38 mouse cellular contexts compared by ENCODE assay signal in the genomic region with DNA sequence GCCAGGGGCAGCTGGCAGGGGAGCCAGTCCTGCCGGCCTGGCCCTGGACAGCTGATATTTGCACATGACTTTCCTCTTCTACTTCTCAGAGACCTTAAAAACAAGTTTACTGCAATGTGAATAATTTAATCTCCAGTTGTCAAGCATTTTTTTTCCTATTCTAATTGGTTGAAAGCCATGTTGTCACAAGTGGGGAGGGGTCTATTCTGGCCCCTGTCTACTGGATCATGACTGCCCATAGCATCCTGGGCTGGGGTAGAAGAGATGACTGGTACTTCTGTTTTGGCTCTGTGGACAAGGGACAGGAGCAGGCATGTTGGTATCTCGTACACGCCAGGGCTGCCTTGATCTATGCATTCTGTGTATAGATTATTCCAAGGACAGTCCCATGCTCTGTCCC. TPM values are rescaled to one million over a fixed set of nuclear protein-coding genes. Genes with fewer than 3 reads are reported as not detected.
DNase-seq lines count a peak whose midpoint lies in the region; ATAC-seq and TF ChIP-seq lines count a peak whose summit lies in the region.
"Had no signal": no experiment of that assay in that cellular context is flagged by ENCODE, and none has a peak within 500 bp of the region (broad histone marks: within the 10 kb centered on the region; RNA-seq: fewer than 3 reads in every experiment).

No protein-coding gene starts in this region.

- H3K4me3 ChIP-seq in forebrain, postnatal 0 days (ENCODE audit: low read depth, low read length): no peak overlapping the region
- H3K4me3 ChIP-seq in forebrain, embryonic 11.5 days (ENCODE audit: low read depth, low read length): no peak overlapping the region
- H3K4me3 ChIP-seq in liver, embryonic 12.5 days: no peak overlapping the region
- H3K4me3 ChIP-seq in liver, embryonic 11.5 days (ENCODE audit: low read depth, low read length): no peak overlapping the region
- no peak overlapping the region for H3K4me3 ChIP-seq in neural tube, embryonic 13.5 days
- no peak overlapping the region for H3K4me3 ChIP-seq in midbrain, postnatal 0 days (ENCODE audit: low read depth, low read length)
- H3K4me3 ChIP-seq: embryonic facial prominence, embryonic 13.5 days; forebrain, embryonic 10.5 days; kidney, embryonic 15.5 days; limb, embryonic 12.5 days had no signal

- H3K9ac ChIP-seq in forebrain, postnatal 0 days: no peak overlapping the region
- no peak overlapping the region for H3K9ac ChIP-seq in forebrain, embryonic 11.5 days (ENCODE audit: low read length)
- H3K9ac ChIP-seq in liver, embryonic 12.5 days: no peak overlapping the region
- no peak overlapping the region; the same call in 1 of the 2 replicates for H3K9ac ChIP-seq in liver, embryonic 11.5 days (ENCODE audit: low read depth, low read length)
- no peak overlapping the region for H3K9ac ChIP-seq in neural tube, embryonic 13.5 days
- no peak overlapping the region for H3K9ac ChIP-seq in midbrain, postnatal 0 days (replicated peaks; ENCODE audit: low read length, poor library complexity, severe bottlenecking)
- H3K9ac ChIP-seq: embryonic facial prominence, embryonic 13.5 days; kidney, embryonic 15.5 days; limb, embryonic 12.5 days; liver, embryonic 14.5 days had no signal

- H3K27me3 ChIP-seq in forebrain, postnatal 0 days (ENCODE audit: insufficient read depth, low read length): no peaks in the 10 kb centered on the region
- H3K27me3 ChIP-seq in forebrain, embryonic 11.5 days (ENCODE audit: control insufficient read depth, insufficient read depth, low read length): no peaks in the 10 kb centered on the region
- H3K27me3 ChIP-seq in liver, embryonic 12.5 days (replicated peaks): no peaks in the 10 kb centered on the region
- H3K27me3 ChIP-seq in liver, embryonic 11.5 days (replicated peaks; ENCODE audit: control insufficient read depth, insufficient read depth, low read length): no peaks in the 10 kb centered on the region
- H3K27me3 ChIP-seq in neural tube, embryonic 13.5 days: no peaks in the 10 kb centered on the region
- H3K27me3 ChIP-seq in midbrain, postnatal 0 days (ENCODE audit: insufficient read depth, low read length): no peaks in the 10 kb centered on the region
- H3K27me3 ChIP-seq: embryonic facial prominence, embryonic 13.5 days; kidney, embryonic 15.5 days; limb, embryonic 12.5 days had no signal

- peaks cover 67% of the 10 kb centered on the region for H3K36me3 ChIP-seq in forebrain, postnatal 0 days (ENCODE audit: insufficient read depth)
- peaks cover 14% of the 10 kb centered on the region for H3K36me3 ChIP-seq in forebrain, embryonic 11.5 days (ENCODE audit: control insufficient read depth, insufficient read depth, low read length)
- H3K36me3 ChIP-seq in liver, embryonic 12.5 days: peaks cover 74% of the 10 kb centered on the region
- peaks cover 40% of the 10 kb centered on the region for H3K36me3 ChIP-seq in liver, embryonic 11.5 days (ENCODE audit: control insufficient read depth, insufficient read depth, low read length)
- H3K36me3 ChIP-seq in neural tube, embryonic 13.5 days: peaks cover 85% of the 10 kb centered on the region
- H3K36me3 ChIP-seq in midbrain, postnatal 0 days (ENCODE audit: insufficient read depth, low read length): peaks cover 56% of the 10 kb centered on the region

- peak; percentile 4 for DNase-seq in forebrain, postnatal 0 days
- no peak for DNase-seq in forebrain, embryonic 11.5 days (ENCODE audit: low spot score)
- no peak for DNase-seq in liver, embryonic 11.5 days (ENCODE audit: low spot score)
- no peak for DNase-seq in neural tube, embryonic 10.5 days (ENCODE audit: extremely low spot score, low spot score)
- DNase-seq in midbrain, postnatal 0 days (ENCODE audit: low spot score): no peak
- no peak for DNase-seq in right cerebral cortex, postnatal 25 days
- DNase-seq: adrenal gland, adult 8-10 months; cerebellum, adult 8-10 months; gastrocnemius, postnatal 25 days; heart, adult 18-20 months; heart, postnatal 4 days; kidney, adult 18-20 months; kidney, postnatal 25 days; lung, postnatal 36 days; spleen, adult 18-20 months; thymus, postnatal 25 days had no signal

- H3K27ac ChIP-seq in forebrain, postnatal 0 days (ENCODE audit: low read depth, low read length): no peak overlapping the region
- H3K27ac ChIP-seq in forebrain, embryonic 11.5 days (ENCODE audit: low read depth, low read length): no peak overlapping the region
- peak overlapping the region; percentile 96 for H3K27ac ChIP-seq in liver, embryonic 12.5 days
- no peak overlapping the region for H3K27ac ChIP-seq in liver, embryonic 11.5 days (ENCODE audit: low read depth, low read length)
- peak overlapping the region; percentile 84; the same call in 1 of the 2 replicates for H3K27ac ChIP-seq in neural tube, embryonic 13.5 days (replicated peaks)
- H3K27ac ChIP-seq in midbrain, postnatal 0 days (ENCODE audit: low read depth, low read length): 0 out of 2 replicates have a peak overlapping the region, but pooled peaks have one; percentile 3
- H3K27ac ChIP-seq: embryonic facial prominence, embryonic 13.5 days; forebrain, embryonic 10.5 days; kidney, embryonic 15.5 days; limb, embryonic 12.5 days; liver, embryonic 14.5 days had no signal

- 80% methylated on average over 3 of the region's 3 CpGs for WGBS in forebrain, postnatal 0 days
- 81% methylated on average over 3 of the region's 3 CpGs for WGBS in forebrain, embryonic 11.5 days
- 84% methylated on average over 3 of the region's 3 CpGs for WGBS in liver, embryonic 12.5 days (ENCODE audit: insufficient replicate concordance)
- WGBS in liver, embryonic 11.5 days: 83% methylated on average over 3 of the region's 3 CpGs
- WGBS in neural tube, embryonic 13.5 days: 83% methylated on average over 3 of the region's 3 CpGs
- 81% methylated on average over 3 of the region's 3 CpGs for WGBS in midbrain, postnatal 0 days

- TF ChIP-seq CTCF in forebrain, postnatal 0 days (IDR thresholded peaks at IDR 0.05; ENCODE audit: low read depth): no peak
- TF ChIP-seq CTCF in midbrain, postnatal 0 days (IDR thresholded peaks at IDR 0.05): no peak

- H3K9me3 ChIP-seq in forebrain, postnatal 0 days (ENCODE audit: low read length): no peaks in the 10 kb centered on the region
- H3K9me3 ChIP-seq in forebrain, embryonic 11.5 days (ENCODE audit: control insufficient read depth, low read length): no peaks in the 10 kb centered on the region
- H3K9me3 ChIP-seq in liver, embryonic 12.5 days (replicated peaks): no peaks in the 10 kb centered on the region
- no peaks in the 10 kb centered on the region for H3K9me3 ChIP-seq in liver, embryonic 11.5 days (ENCODE audit: control insufficient read depth, low read length)
- H3K9me3 ChIP-seq in neural tube, embryonic 13.5 days: no peaks in the 10 kb centered on the region
- H3K9me3 ChIP-seq in midbrain, postnatal 0 days (ENCODE audit: low read length): no peaks in the 10 kb centered on the region
- H3K9me3 ChIP-seq: embryonic facial prominence, embryonic 13.5 days; forebrain, embryonic 10.5 days; G1E; kidney, embryonic 15.5 days; limb, embryonic 12.5 days had no signal

- ATAC-seq in forebrain, postnatal 0 days: 0 out of 2 replicates have a peak, but pooled peaks have one; percentile 1
- ATAC-seq in forebrain, embryonic 11.5 days (replicated peaks; ENCODE audit: low FRiP score): no peak
- no peak for ATAC-seq in liver, embryonic 12.5 days
- no peak for ATAC-seq in liver, embryonic 11.5 days (replicated peaks; ENCODE audit: low FRiP score)
- no peak for ATAC-seq in neural tube, embryonic 13.5 days (ENCODE audit: low read depth)
- no peak for ATAC-seq in midbrain, postnatal 0 days (ENCODE audit: low FRiP score)

- no peak overlapping the region for H3K4me2 ChIP-seq in forebrain, postnatal 0 days (ENCODE audit: low read depth)
- H3K4me2 ChIP-seq in forebrain, embryonic 11.5 days (ENCODE audit: low read depth, low read length, severe bottlenecking): no peak overlapping the region
- no peak overlapping the region for H3K4me2 ChIP-seq in liver, embryonic 12.5 days
- H3K4me2 ChIP-seq in liver, embryonic 11.5 days: no peak overlapping the region
- H3K4me2 ChIP-seq in neural tube, embryonic 13.5 days: no peak overlapping the region
- no peak overlapping the region for H3K4me2 ChIP-seq in midbrain, postnatal 0 days (ENCODE audit: low read depth, low read length, poor library complexity, severe bottlenecking)
- H3K4me2 ChIP-seq: embryonic facial prominence, embryonic 13.5 days; heart, embryonic 11.5 days; kidney, embryonic 15.5 days; limb, embryonic 12.5 days had no signal

- H3K4me1 ChIP-seq in forebrain, postnatal 0 days (ENCODE audit: insufficient read depth): 0 out of 2 replicates have a peak, but pooled peaks cover 14% of the 10 kb centered on the region
- peaks cover 9% of the 10 kb centered on the region for H3K4me1 ChIP-seq in forebrain, embryonic 11.5 days (replicated peaks; ENCODE audit: control insufficient read depth, insufficient read depth, low read length)
- peaks cover 96% of the 10 kb centered on the region for H3K4me1 ChIP-seq in liver, embryonic 12.5 days
- H3K4me1 ChIP-seq in liver, embryonic 11.5 days (replicated peaks; ENCODE audit: control insufficient read depth, insufficient read depth, low read length): peaks cover 50% of the 10 kb centered on the region
- H3K4me1 ChIP-seq in neural tube, embryonic 13.5 days (replicated peaks): peaks cover 42% of the 10 kb centered on the region
- H3K4me1 ChIP-seq in midbrain, postnatal 0 days (ENCODE audit: insufficient read depth, low read length): peaks cover 17% of the 10 kb centered on the region; the same call in 1 of the 2 replicates

RNA-seq across cellular contexts. Expression of a gene that starts 9.2 kb away (rescaled TPM):
- total RNA-seq in forebrain, postnatal 0 days (2014; rRNA removed): 69.4 and 75.6 TPM in 2 replicates
- 46.4 and 61.3 TPM in 2 replicates for polyA plus RNA-seq in forebrain, postnatal 0 days (2015; fragmentation: Nextera tagmentation; extraction: Ambion mirVana)
- polyA plus RNA-seq in forebrain, embryonic 11.5 days (2014; fragmentation: Nextera tagmentation; extraction: Ambion mirVana): 28.4 and 29.3 TPM in 2 replicates
- polyA plus RNA-seq in liver, embryonic 12.5 days (2016; fragmentation: Nextera tagmentation; extraction: Ambion mirVana): 6.4 and 7.5 TPM in 2 replicates
- 2.9 and 3.6 TPM in 2 replicates for polyA plus RNA-seq in liver, embryonic 11.5 days (2014; fragmentation: Nextera tagmentation; extraction: Ambion mirVana)
- 103 and 110 TPM in 2 replicates for polyA plus RNA-seq in neural tube, embryonic 13.5 days (2015; fragmentation: Nextera tagmentation; extraction: Ambion mirVana)
- total RNA-seq in midbrain, postnatal 0 days (2014; rRNA removed): 86.9 and 92.3 TPM in 2 replicates
- 67.6 and 68.0 TPM in 2 replicates for polyA plus RNA-seq in midbrain, postnatal 0 days (2015; fragmentation: Nextera tagmentation; extraction: Ambion mirVana)
- total RNA-seq: megakaryocyte, adult 5-6 weeks had no signal
- polyA plus RNA-seq: G1E had no signal

RNA-seq across cellular contexts. Expression of a gene that starts 29.3 kb away (rescaled TPM):
- 32.2 and 41.9 TPM in 2 replicates for total RNA-seq in forebrain, postnatal 0 days (2014; rRNA removed)
- 30.9 and 31.6 TPM in 2 replicates for polyA plus RNA-seq in forebrain, postnatal 0 days (2015; fragmentation: Nextera tagmentation; extraction: Ambion mirVana)
- 53.0 TPM in 2 replicates for polyA plus RNA-seq in forebrain, embryonic 11.5 days (2014; fragmentation: Nextera tagmentation; extraction: Ambion mirVana)
- polyA plus RNA-seq in liver, embryonic 12.5 days (2016; fragmentation: Nextera tagmentation; extraction: Ambion mirVana): 69.3 TPM in 2 replicates
- polyA plus RNA-seq in liver, embryonic 11.5 days (2014; fragmentation: Nextera tagmentation; extraction: Ambion mirVana): 94.3 and 103 TPM in 2 replicates
- 29.9 and 31.7 TPM in 2 replicates for polyA plus RNA-seq in neural tube, embryonic 13.5 days (2015; fragmentation: Nextera tagmentation; extraction: Ambion mirVana)
- 35.1 and 46.6 TPM in 2 replicates for total RNA-seq in midbrain, postnatal 0 days (2014; rRNA removed)
- polyA plus RNA-seq in midbrain, postnatal 0 days (2015; fragmentation: Nextera tagmentation; extraction: Ambion mirVana): 31.3 and 31.4 TPM in 2 replicates

RNA-seq across cellular contexts. Expression of a gene that starts 41.8 kb away (rescaled TPM):
- total RNA-seq in forebrain, postnatal 0 days (2014; rRNA removed): not detected in 2 replicates
- not detected in 2 replicates for polyA plus RNA-seq in forebrain, postnatal 0 days (2015; fragmentation: Nextera tagmentation; extraction: Ambion mirVana)
- not detected in 2 replicates for polyA plus RNA-seq in forebrain, embryonic 11.5 days (2014; fragmentation: Nextera tagmentation; extraction: Ambion mirVana)
- not detected in 2 replicates for polyA plus RNA-seq in liver, embryonic 12.5 days (2016; fragmentation: Nextera tagmentation; extraction: Ambion mirVana)
- not detected in 2 replicates for polyA plus RNA-seq in liver, embryonic 11.5 days (2014; fragmentation: Nextera tagmentation; extraction: Ambion mirVana)
- not detected in 2 replicates for polyA plus RNA-seq in neural tube, embryonic 13.5 days (2015; fragmentation: Nextera tagmentation; extraction: Ambion mirVana)
- total RNA-seq in midbrain, postnatal 0 days (2014; rRNA removed): not detected in 2 replicates
- polyA plus RNA-seq in midbrain, postnatal 0 days (2015; fragmentation: Nextera tagmentation; extraction: Ambion mirVana): not detected in 2 replicates
- total RNA-seq: adrenal gland, adult 8-10 months; adrenal gland, postnatal 4 days; G1E; gastrocnemius, adult 18-20 months; gastrocnemius, postnatal 25 days; heart, adult 18-20 months; heart, postnatal 4 days; layer of hippocampus, adult 18-20 months; layer of hippocampus, postnatal 10 days; left cerebral cortex, adult 18-20 months; left cerebral cortex, postnatal 25 days; megakaryocyte, adult 5-6 weeks; monocyte, adult 5-6 weeks; neutrophil, adult 5-6 weeks had no signal
- polyA plus RNA-seq: embryonic facial prominence, embryonic 13.5 days; forebrain, embryonic 10.5 days; G1E; heart, embryonic 11.5 days; heart, embryonic 16.5 days; intestine, embryonic 14.5 days; kidney, embryonic 15.5 days; limb, embryonic 12.5 days; liver, embryonic 14.5 days; lung, embryonic 16.5 days; stomach, embryonic 16.5 days had no signal

RNA-seq across cellular contexts. Expression of a gene that starts 49.9 kb away (rescaled TPM):
- 58.9 and 65.6 TPM in 2 replicates for total RNA-seq in forebrain, postnatal 0 days (2014; rRNA removed)
- polyA plus RNA-seq in forebrain, postnatal 0 days (2015; fragmentation: Nextera tagmentation; extraction: Ambion mirVana): 84.0 and 84.7 TPM in 2 replicates
- polyA plus RNA-seq in forebrain, embryonic 11.5 days (2014; fragmentation: Nextera tagmentation; extraction: Ambion mirVana): 90.8 and 97.2 TPM in 2 replicates
- 57.9 and 60.0 TPM in 2 replicates for polyA plus RNA-seq in liver, embryonic 12.5 days (2016; fragmentation: Nextera tagmentation; extraction: Ambion mirVana)
- polyA plus RNA-seq in liver, embryonic 11.5 days (2014; fragmentation: Nextera tagmentation; extraction: Ambion mirVana): 74.5 and 82.1 TPM in 2 replicates
- polyA plus RNA-seq in neural tube, embryonic 13.5 days (2015; fragmentation: Nextera tagmentation; extraction: Ambion mirVana): 95.1 and 99.8 TPM in 2 replicates
- 45.6 and 71.3 TPM in 2 replicates for total RNA-seq in midbrain, postnatal 0 days (2014; rRNA removed)
- 64.3 and 67.1 TPM in 2 replicates for polyA plus RNA-seq in midbrain, postnatal 0 days (2015; fragmentation: Nextera tagmentation; extraction: Ambion mirVana)

Comparison
In these comparisons a context has a peak if more than half of its experiments do, and no peak if none do; other contexts are left out.
1. H3K27ac ChIP-seq: peak in liver, embryonic 12.5 days (single experiment), neural tube, embryonic 13.5 days (single experiment) and midbrain, postnatal 0 days (single experiment); none in forebrain, postnatal 0 days (single experiment), forebrain, embryonic 11.5 days (single experiment) and liver, embryonic 11.5 days (single experiment).